Mouse (Mus musculus): Measurements from ENCODE around the gene Slc1a4. TPM values are rescaled to one million over a fixed set of nuclear protein-coding genes. Genes with fewer than 3 reads are reported as not detected.

Slc1a4 gene
- total and polyA plus RNA-seq, 2 experiments from 2014 or later = 70.1 to 164 TPM

- Histone ChIP-seq H3K36me3 (ENCODE audit: insufficient read depth) (no peaks in the 10 kb centered on the region), H3K9ac (no peak overlapping the region), H3K27me3 (ENCODE audit: insufficient read depth, low read length) (no peaks in the 10 kb centered on the region), H3K4me1 (ENCODE audit: insufficient read depth) (peaks cover 1% of the 10 kb centered on the region; the same call in 1 of the 2 replicates), H3K27ac (ENCODE audit: low read depth, low read length) (no peak overlapping the region), H3K9me3 (ENCODE audit: low read length) (no peaks in the 10 kb centered on the region), H3K4me3 (ENCODE audit: low read depth, low read length) (no peak overlapping the region), H3K4me2 (ENCODE audit: low read depth) (no peak overlapping the region)
- no peak for TF ChIP-seq CTCF (IDR thresholded peaks at IDR 0.05; ENCODE audit: low read depth)
- no peak for DNase-seq
- no peak for ATAC-seq
- 77% methylated on average over 4 of the region's 4 CpGs for WGBS
These were observed 77.7 kb downstream of the Slc1a4 start for GRCm38 (mm10) chr11:20254791-20255190.

GRCm38 (mm10) chr11:20253088-20253487, 79.4 kb downstream of the Slc1a4 start:
- WGBS = 62% methylated on average over 2 of the region's 2 CpGs
- Histone ChIP-seq H3K27ac (ENCODE audit: low read depth, low read length) (no peak overlapping the region), H3K4me3 (ENCODE audit: low read depth, low read length) (no peak overlapping the region), H3K4me2 (ENCODE audit: low read depth) (no peak overlapping the region), H3K4me1 (ENCODE audit: insufficient read depth) (peaks cover 5% of the 10 kb centered on the region; the same call in 1 of the 2 replicates), H3K9ac (no peak overlapping the region), H3K36me3 (ENCODE audit: insufficient read depth) (no peaks in the 10 kb centered on the region), H3K9me3 (ENCODE audit: low read length) (no peaks in the 10 kb centered on the region), H3K27me3 (ENCODE audit: insufficient read depth, low read length) (no peaks in the 10 kb centered on the region)
- TF ChIP-seq CTCF (IDR thresholded peaks at IDR 0.05; ENCODE audit: low read depth) = no peak
- ATAC-seq (no peak), DNase-seq (no peak)

Other genes starting within 250 kb of the Slc1a4 start
- gene Actr2, start 219.8 kb downstream of the Slc1a4 start, total RNA-seq (2014; rRNA removed) = 70.9 and 79.5 TPM in 2 replicates
- 158 and 179 TPM in 2 replicates for gene Actr2, start 219.8 kb downstream of the Slc1a4 start, polyA plus RNA-seq (2015; fragmentation: Nextera tagmentation; extraction: Ambion mirVana)
- 105 and 108 TPM in 2 replicates for gene Rab1a, start 131.3 kb downstream of the Slc1a4 start, total RNA-seq (2014; rRNA removed)
- gene Rab1a, start 131.3 kb downstream of the Slc1a4 start, polyA plus RNA-seq (2015; fragmentation: Nextera tagmentation; extraction: Ambion mirVana) = 267 and 312 TPM in 2 replicates
- 41.7 and 43.9 TPM in 2 replicates for gene Cep68, start 83.3 kb downstream of the Slc1a4 start, total RNA-seq (2014; rRNA removed)
- gene Cep68, start 83.3 kb downstream of the Slc1a4 start, polyA plus RNA-seq (2015; fragmentation: Nextera tagmentation; extraction: Ambion mirVana) = 21.5 and 26.1 TPM in 2 replicates
- gene Sertad2, start 210.5 kb upstream of the Slc1a4 start, total RNA-seq (2014; rRNA removed) = 14.8 and 17.7 TPM in 2 replicates
- 29.8 and 38.3 TPM in 2 replicates for gene Sertad2, start 210.5 kb upstream of the Slc1a4 start, polyA plus RNA-seq (2015; fragmentation: Nextera tagmentation; extraction: Ambion mirVana)

Data from forebrain, postnatal 0 days (tissue).